Mouse (Mus musculus) right cerebral cortex, postnatal 25 days (tissue): ENCODE results near the gene Amn.

Experiments used
- DNase-seq: peaks from one replicate; pipeline ENCODE4 v3.0.0; 2022

Gene Amn

GRCm38 (mm10) chr12:111325744-111326424 lies 55.0 kb downstream of the Amn start:
- DNase-seq: no peak
